Mouse (Mus musculus) WW6 (cell line): ENCODE measurements around the gene Ly6g6f.

Experiments used
- DNase-seq: peaks from one replicate; pipeline ENCODE4 v3.0.0-alpha.2; 2013; ENCODE audit warnings: low read depth, low spot score

Ly6g6f gene

GRCm38 (mm10) chr17:35105740-35106389 lies 20.5 kb upstream of the Ly6g6f start:
- no peak for DNase-seq

GRCm38 (mm10) chr17:35104754-35105153 lies 19.3 kb upstream of the Ly6g6f start:
- DNase-seq = no peak

GRCm38 (mm10) chr17:35104079-35104478 lies 18.7 kb upstream of the Ly6g6f start:
- DNase-seq = no peak

GRCm38 (mm10) chr17:35103221-35103690 lies 17.8 kb upstream of the Ly6g6f start:
- no peak for DNase-seq

GRCm38 (mm10) chr17:35102299-35102698 lies 16.9 kb upstream of the Ly6g6f start:
- no peak for DNase-seq

GRCm38 (mm10) chr17:35101161-35101560 lies 15.8 kb upstream of the Ly6g6f start:
- no peak for DNase-seq

GRCm38 (mm10) chr17:35100196-35100765 lies 14.9 kb upstream of the Ly6g6f start:
- no peak for DNase-seq

GRCm38 (mm10) chr17:35097164-35097655 lies 11.8 kb upstream of the Ly6g6f start:
- no peak for DNase-seq

- DNase-seq = no peak
These were observed 11.2 kb upstream of the Ly6g6f start for GRCm38 (mm10) chr17:35096597-35096996.

- no peak for DNase-seq
These were observed 9.3 kb upstream of the Ly6g6f start for GRCm38 (mm10) chr17:35094475-35095365.

GRCm38 (mm10) chr17:35092403-35093198 lies 7.2 kb upstream of the Ly6g6f start:
- no peak for DNase-seq

- no peak for DNase-seq
These were observed 4.9 kb upstream of the Ly6g6f start for GRCm38 (mm10) chr17:35090166-35090932.

GRCm38 (mm10) chr17:35088825-35089644 lies 3.6 kb upstream of the Ly6g6f start, which contains the start of gene Abhd16a:
TSS of gene Abhd16a (plus strand) at chr17:35089263.
- DNase-seq = peak; percentile 84

GRCm38 (mm10) chr17:35088151-35088550 lies 2.7 kb upstream of the Ly6g6f start:
- no peak for DNase-seq

- DNase-seq = no peak
These were observed 1.4 kb downstream of the Ly6g6f start for GRCm38 (mm10) chr17:35083929-35084497.

GRCm38 (mm10) chr17:35082841-35083576 lies 2.4 kb downstream of the Ly6g6f start:
- no peak for DNase-seq

GRCm38 (mm10) chr17:35080710-35081109 lies 4.7 kb downstream of the Ly6g6f start:
- DNase-seq = no peak

- DNase-seq = no peak
These were observed 5.2 kb downstream of the Ly6g6f start for GRCm38 (mm10) chr17:35080248-35080647.

- DNase-seq = no peak
These were observed 5.6 kb downstream of the Ly6g6f start for GRCm38 (mm10) chr17:35079778-35080177.
